Comparison of ENCODE assay signal across 8 mouse cellular contexts in genomic region chr13:81136652-81137422, GRCm38 (mm10).
DNase-seq lines count a peak whose midpoint lies in the region; ATAC-seq lines count a peak whose summit lies in the region.

No protein-coding gene starts in this region.

- H3K27me3 ChIP-seq in embryonic facial prominence, embryonic 14.5 days (replicated peaks; ENCODE audit: control insufficient read depth, insufficient read depth, low read length) = no peaks in the 10 kb centered on the region

- no peaks in the 10 kb centered on the region for H3K9me3 ChIP-seq in embryonic facial prominence, embryonic 14.5 days (ENCODE audit: control insufficient read depth, low read length)

- intact Hi-C loops in heart, postnatal 25 days (cut with DNase I) = loop anchor here (5.0 kb wide), 1 partner anchor 255 kb away; the partner anchor contains the start of gene Arrdc3

- no peak overlapping the region for H3K4me2 ChIP-seq in embryonic facial prominence, embryonic 14.5 days (ENCODE audit: low read depth, low read length)

- peak; percentile 45 for ATAC-seq in embryonic facial prominence, embryonic 14.5 days (ENCODE audit: low read depth)
- peak; percentile 70 for ATAC-seq in monocyte, adult 5-6 weeks (replicated peaks; ENCODE audit: insufficient number of reproducible peaks, low FRiP score, low TSS enrichment, poor library complexity, severe bottlenecking)

- H3K36me3 ChIP-seq in embryonic facial prominence, embryonic 14.5 days (ENCODE audit: control insufficient read depth, insufficient read depth, low read length) = no peaks in the 10 kb centered on the region

- H3K4me1 ChIP-seq in embryonic facial prominence, embryonic 14.5 days (ENCODE audit: control insufficient read depth, insufficient read depth, low read length) = peaks cover 13% of the 10 kb centered on the region

- DNase-seq in right cerebral cortex, adult 18-20 months = peak; percentile 17
- DNase-seq in right cerebral cortex, postnatal 25 days = no peak
- DNase-seq in embryonic facial prominence, embryonic 14.5 days (ENCODE audit: low spot score) = peak; percentile 82
- DNase-seq in heart, postnatal 25 days (ENCODE audit: low spot score) = peak; percentile 48
- DNase-seq in layer of hippocampus, postnatal 10 days (ENCODE audit: low spot score in 2 of 2) = peak; percentile 12 to 20
- DNase-seq in frontal cortex, postnatal 25 days (ENCODE audit: low spot score in 2 of 2) = no peak
- no peak for DNase-seq in cerebellum, postnatal 4 days (ENCODE audit: low spot score in 2 of 2)

- H3K4me3 ChIP-seq in embryonic facial prominence, embryonic 14.5 days (ENCODE audit: low read depth, low read length) = no peak overlapping the region

- H3K27ac ChIP-seq in embryonic facial prominence, embryonic 14.5 days (replicated peaks; ENCODE audit: low read depth, low read length) = 0 out of 2 replicates have a peak overlapping the region, but pooled peaks have one; percentile 4

- no peak overlapping the region for H3K9ac ChIP-seq in embryonic facial prominence, embryonic 14.5 days (ENCODE audit: low read depth, low read length)

- 47% methylated on average over 11 of the region's 11 CpGs for WGBS in embryonic facial prominence, embryonic 14.5 days

Comparison
In these comparisons a context has a peak if more than half of its experiments do, and no peak if none do; other contexts are left out.
1. DNase-seq: peak in right cerebral cortex, adult 18-20 months (single experiment), embryonic facial prominence, embryonic 14.5 days (single experiment), heart, postnatal 25 days (single experiment) and layer of hippocampus, postnatal 10 days (2 of 2); none in right cerebral cortex, postnatal 25 days (single experiment), frontal cortex, postnatal 25 days (0 of 2) and cerebellum, postnatal 4 days (0 of 2).